Mouse (Mus musculus): Measurements from ENCODE around the gene Cma2. TPM values are rescaled to one million over a fixed set of nuclear protein-coding genes. Genes with fewer than 3 reads are reported as not detected.
"Not testable (repeated sequence)": the region's sequence is repeated elsewhere in the genome, so short reads cannot be mapped to it uniquely, and the experiment has no call there.

Gene Cma2
- total RNA-seq (2021), result 0.70 TPM in 1 of 2 replicates, not detected in the other
- long read RNA-seq, experiment 1, result 0 reads
- long read RNA-seq, experiment 2, partial matches to known transcripts, result 1 of 1 reads
- long read RNA-seq, experiment 2, other reads (novel, unspliced or antisense), result 0 of 1 reads

GRCm38 (mm10) chr14:55950346-55951030 is at the start of gene Cma2:
TSS of gene Cma2 (plus strand) at chr14:55950980.
- DNase-seq, result no peak

- DNase-seq, result no peak
Observed at GRCm38 (mm10) chr14:55905518-55905917, 45.3 kb upstream of the Cma2 start.

- peak; percentile 11 for DNase-seq
Observed at GRCm38 (mm10) chr14:55913406-55913805, 37.4 kb upstream of the Cma2 start.

- DNase-seq, result peak; percentile 84
Observed at GRCm38 (mm10) chr14:55918240-55919082, 32.3 kb upstream of the Cma2 start.

GRCm38 (mm10) chr14:55922475-55923232 is 28.1 kb upstream of the Cma2 start:
- no peak for DNase-seq

- no peak for DNase-seq
Observed at GRCm38 (mm10) chr14:55926847-55927246, 23.9 kb upstream of the Cma2 start.

- DNase-seq, result no peak
Observed at GRCm38 (mm10) chr14:55929263-55929997, 21.4 kb upstream of the Cma2 start.

- peak; percentile 49 for DNase-seq
Observed at GRCm38 (mm10) chr14:55933586-55933985, 17.2 kb upstream of the Cma2 start.

GRCm38 (mm10) chr14:55940070-55940800 is 10.5 kb upstream of the Cma2 start:
- no peak for DNase-seq

GRCm38 (mm10) chr14:55943601-55944000 is 7.2 kb upstream of the Cma2 start:
- DNase-seq, result no peak

GRCm38 (mm10) chr14:55944575-55944974 is 6.2 kb upstream of the Cma2 start, which contains the start of gene Cma1:
TSS of gene Cma1 (minus strand) at chr14:55944675.
- no peak for DNase-seq

- DNase-seq, result no peak
Observed at GRCm38 (mm10) chr14:55946269-55946969, 4.4 kb upstream of the Cma2 start.

GRCm38 (mm10) chr14:55963263-55963662 is 12.5 kb downstream of the Cma2 start:
- no peak for DNase-seq

GRCm38 (mm10) chr14:55963900-55964299 is 13.1 kb downstream of the Cma2 start:
- not testable (repeated sequence) for DNase-seq

- DNase-seq, result not testable (repeated sequence)
Observed at GRCm38 (mm10) chr14:55987464-55987863, 36.7 kb downstream of the Cma2 start.

- no peak for DNase-seq
Observed at GRCm38 (mm10) chr14:56013147-56013546, 62.4 kb downstream of the Cma2 start.

GRCm38 (mm10) chr14:56013924-56014323 is 63.1 kb downstream of the Cma2 start:
- no peak for DNase-seq

GRCm38 (mm10) chr14:56017671-56018070 is 66.9 kb downstream of the Cma2 start, which contains the start of gene Mcpt1:
TSS of gene Mcpt1 (plus strand) at chr14:56017971.
- not testable (repeated sequence) for DNase-seq

GRCm38 (mm10) chr14:56019446-56019845 is 68.7 kb downstream of the Cma2 start:
- no peak for DNase-seq

- not testable (repeated sequence) for DNase-seq
Observed at GRCm38 (mm10) chr14:56021305-56021704, 70.5 kb downstream of the Cma2 start.
